Mouse (Mus musculus): ENCODE measurements around the gene Ppbp.

DNA sequence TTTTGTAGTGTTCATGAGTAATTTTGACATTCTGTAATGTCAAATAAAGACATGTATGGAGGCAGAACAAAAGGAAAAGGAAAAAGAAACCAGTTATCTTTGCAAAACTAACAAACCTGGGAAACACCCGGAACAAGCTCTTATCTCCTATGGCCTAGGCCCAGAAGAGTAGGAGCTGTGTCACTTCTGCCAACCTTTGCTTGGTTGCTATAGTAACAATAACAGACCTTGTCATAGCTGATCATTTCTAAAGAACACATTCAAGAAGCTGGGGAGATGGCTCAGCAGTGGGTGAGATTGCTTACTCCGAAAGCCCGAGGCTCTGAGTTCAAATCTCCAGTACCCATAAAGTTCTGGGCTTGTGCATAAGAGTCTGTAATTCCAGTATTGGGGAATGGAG lies 45.7 kb upstream of the Ppbp start:
- TF ChIP-seq CTCF (conservative IDR thresholded peaks at IDR 0.05; ENCODE audit: low read length) (no peak), NANOG (IDR thresholded peaks at IDR 0.05; ENCODE audit: borderline replicate concordance, low read length) (no peak)

All from E14TG2a.4 (cell line).